Mouse (Mus musculus): Measurements from ENCODE around the gene Stoml2.

Gene Stoml2

GRCm38 (mm10) chr4:43044673-43045072, 13.2 kb upstream of the Stoml2 start:
- CTCF ChIA-PET = interaction anchor here in 3 of 4 experiments (0.5 to 0.8 kb wide), 5 partner anchors 24 to 1194 kb away, joined by 3 to 7 read pairs (median 4); no protein-coding TSS in a partner anchor
- POLR2A ChIA-PET = interaction anchor here (0.5 to 2.3 kb wide), 6 partner anchors 13 to 1966 kb away, joined by 3 to 13 read pairs (median 4); partner anchors contain the start of genes Stoml2 (in 2 of the 4) and Fancg (in 1 of the 4)

GRCm38 (mm10) chr4:43043644-43044357, 12.3 kb upstream of the Stoml2 start:
- CTCF ChIA-PET = interaction anchor here in 1 of 4 experiments (0.7 to 0.8 kb wide), 2 partner anchors 23 to 435 kb away, joined by 3 to 4 read pairs; no protein-coding TSS in a partner anchor
- POLR2A ChIA-PET = interaction anchor here in 3 of 4 experiments (0.6 to 2.3 kb wide), 5 partner anchors 12 to 1967 kb away, joined by 3 to 13 read pairs (median 4); partner anchors contain the start of genes Stoml2 (in 2 of the 3) and Fancg (in 1 of the 3)

GRCm38 (mm10) chr4:43040881-43041547, 9.5 kb upstream of the Stoml2 start:
- POLR2A ChIA-PET = interaction anchor here in 3 of 4 experiments (0.6 to 4.3 kb wide), 10 partner anchors 10 to 1140 kb away, joined by 3 to 28 read pairs (median 6); partner anchors contain the start of genes Stoml2 (in 3 of the 3), Vcp (in 2 of the 3) and Pigo (in 1 of the 3)

GRCm38 (mm10) chr4:43040114-43040572, 8.6 kb upstream of the Stoml2 start:
- CTCF ChIA-PET = interaction anchor here in 1 of 4 experiments (0.9 to 2.1 kb wide), 5 partner anchors 9 to 720 kb away, joined by 3 to 9 read pairs (median 5); partner anchors contain the start of genes Pigo and Stoml2
- POLR2A ChIA-PET = interaction anchor here in 3 of 4 experiments (0.6 to 4.3 kb wide), 12 partner anchors 9 to 90 kb away, joined by 3 to 28 read pairs (median 5); partner anchors contain the start of genes Stoml2 (in 3 of the 3), Vcp (in 2 of the 3), Dnajb5 (in 1 of the 3) and Pigo (in 1 of the 3)

More at GRCm38 (mm10) chr4:43040881-43041547, 9.5 kb upstream of the Stoml2 start:
- CTCF ChIA-PET = interaction anchor here in 1 of 4 experiments (0.7 to 1.5 kb wide), 2 partner anchors 9 to 27 kb away, joined by 3 to 9 read pairs; partner anchors contain the start of gene Stoml2

GRCm38 (mm10) chr4:43039609-43040008, 8.1 kb upstream of the Stoml2 start:
- POLR2A ChIA-PET = interaction anchor here in 3 of 4 experiments (0.6 to 4.3 kb wide), 10 partner anchors 8 to 90 kb away, joined by 3 to 28 read pairs (median 6); partner anchors contain the start of genes Stoml2 (in 3 of the 3), Dnajb5 (in 1 of the 3), Pigo (in 1 of the 3) and Unc13b (in 1 of the 3)

GRCm38 (mm10) chr4:43038567-43039495, 7.3 kb upstream of the Stoml2 start:
- POLR2A ChIA-PET = interaction anchor here in 2 of 4 experiments (0.6 to 4.3 kb wide), 7 partner anchors 8 to 29 kb away, joined by 3 to 28 read pairs (median 4); partner anchors contain the start of genes Pigo (in 1 of the 2) and Stoml2 (in 1 of the 2)

More at GRCm38 (mm10) chr4:43039609-43040008, 8.1 kb upstream of the Stoml2 start:
- CTCF ChIA-PET = interaction anchor here in 1 of 4 experiments (0.9 to 2.1 kb wide), 5 partner anchors 8 to 721 kb away, joined by 3 to 9 read pairs (median 5); partner anchors contain the start of genes Pigo and Stoml2

GRCm38 (mm10) chr4:43037860-43038566, 6.5 kb upstream of the Stoml2 start:
- ChIA-PET POLR2A (interaction anchor here in 2 of 4 experiments (0.6 to 4.3 kb wide), 8 partner anchors 7 to 28 kb away, joined by 3 to 28 read pairs (median 4); partner anchors contain the start of genes Pigo (in 1 of the 2) and Stoml2 (in 1 of the 2)), CTCF (interaction anchor here in 2 of 4 experiments (0.6 to 2.0 kb wide), 3 partner anchors 9 to 51 kb away, joined by 4 to 5 read pairs (median 5); no protein-coding TSS in a partner anchor)

More at GRCm38 (mm10) chr4:43038567-43039495, 7.3 kb upstream of the Stoml2 start:
- CTCF ChIA-PET = interaction anchor here in 2 of 4 experiments (0.6 to 2.1 kb wide), 4 partner anchors 8 to 52 kb away, joined by 4 to 7 read pairs (median 5); partner anchors contain the start of gene Pigo (in 1 of the 2)

GRCm38 (mm10) chr4:43036356-43036755, 4.8 kb upstream of the Stoml2 start:
- ChIA-PET POLR2A (interaction anchor here in 1 of 4 experiments (1.4 to 2.9 kb wide), 2 partner anchors 16 to 32 kb away, joined by 5 to 10 read pairs; no protein-coding TSS in a partner anchor), CTCF (interaction anchor here in 2 of 4 experiments (0.7 to 1.0 kb wide), 2 partner anchors 16 to 82 kb away, joined by 4 to 7 read pairs; no protein-coding TSS in a partner anchor)

- POLR2A ChIA-PET = no interaction called here
- CTCF ChIA-PET = interaction anchor here in 1 of 4 experiments (0.7 kb wide), 1 partner anchor 82 kb away, joined by 7 read pairs; no protein-coding TSS in a partner anchor
Observed at GRCm38 (mm10) chr4:43035851-43036250, 4.3 kb upstream of the Stoml2 start.

- ChIA-PET CTCF (interaction anchor here in 1 of 4 experiments (0.9 kb wide), 1 partner anchor 25 kb away, joined by 3 read pairs; the partner anchor contains the start of gene Unc13b), POLR2A (interaction anchor here in 3 of 4 experiments (0.6 to 2.7 kb wide), 6 partner anchors 13 to 33 kb away, joined by 3 to 12 read pairs (median 4); partner anchors contain the start of gene Vcp (in 1 of the 3))
Observed at GRCm38 (mm10) chr4:43033481-43033880, 2.0 kb upstream of the Stoml2 start.

GRCm38 (mm10) chr4:43032501-43032900, 991 bp upstream of the Stoml2 start:
- POLR2A ChIA-PET = interaction anchor here (0.7 to 5.8 kb wide), 15 partner anchors 8 to 530 kb away, joined by 3 to 62 read pairs (median 9); partner anchors contain the start of genes Vcp (in 2 of the 4), Creb3 (in 1 of the 4), Tln1 (in 1 of the 4) and Unc13b (in 1 of the 4)
- CTCF ChIA-PET = interaction anchor here in 3 of 4 experiments (0.5 to 2.9 kb wide), 6 partner anchors 11 to 1908 kb away, joined by 3 to 12 read pairs (median 3); partner anchors contain the start of genes Fam214b (in 1 of the 3), Nol6 (in 1 of the 3) and Unc13b (in 1 of the 3)

GRCm38 (mm10) chr4:43030780-43031230, 705 bp downstream of the Stoml2 start:
- POLR2A ChIA-PET = interaction anchor here (0.5 to 5.8 kb wide), 28 partner anchors 9 to 1938 kb away, joined by 3 to 62 read pairs (median 5); partner anchors contain the start of genes Creb3 (in 2 of the 4), Tln1 (in 2 of the 4), Vcp (in 2 of the 4) and Fam214b (in 1 of the 4)
- CTCF ChIA-PET = interaction anchor here in 3 of 4 experiments (0.6 to 3.4 kb wide), 9 partner anchors 9 to 149 kb away, joined by 3 to 31 read pairs (median 4); partner anchors contain the start of genes Fam214b (in 1 of the 3) and Vcp (in 1 of the 3)

GRCm38 (mm10) chr4:43030352-43030751, 1.2 kb downstream of the Stoml2 start:
- CTCF ChIA-PET = interaction anchor here in 1 of 4 experiments (1.0 to 3.4 kb wide), 4 partner anchors 10 to 30 kb away, joined by 3 to 31 read pairs (median 8); partner anchors contain the start of genes Fam214b and Vcp

GRCm38 (mm10) chr4:43029749-43030148, 1.8 kb downstream of the Stoml2 start:
- CTCF ChIA-PET = interaction anchor here in 1 of 4 experiments (1.0 to 3.4 kb wide), 4 partner anchors 10 to 30 kb away, joined by 3 to 31 read pairs (median 8); partner anchors contain the start of genes Fam214b and Vcp
- POLR2A ChIA-PET = interaction anchor here in 3 of 4 experiments (1.0 to 5.8 kb wide), 12 partner anchors 9 to 533 kb away, joined by 4 to 62 read pairs (median 10); partner anchors contain the start of genes Vcp (in 2 of the 3), Creb3 (in 1 of the 3), Fam214b (in 1 of the 3) and Fancg (in 1 of the 3)

More at GRCm38 (mm10) chr4:43030352-43030751, 1.2 kb downstream of the Stoml2 start:
- POLR2A ChIA-PET = interaction anchor here (0.5 to 5.8 kb wide), 20 partner anchors 10 to 1938 kb away, joined by 3 to 62 read pairs (median 6); partner anchors contain the start of genes Creb3 (in 2 of the 4), Tln1 (in 2 of the 4), Vcp (in 2 of the 4) and Fam214b (in 1 of the 4)

Data from embryonic stem cell, embryonic (primary cell).